Mouse (Mus musculus) limb, embryonic 11.5 days (tissue): ENCODE data around the gene Gpr45. TPM values are rescaled to one million over a fixed set of nuclear protein-coding genes. Genes with fewer than 3 reads are reported as not detected.

ENCODE experiments used
- ATAC-seq: fragments of 200-750 bp; cut with Nextera tagmentation; 2 replicates; pipeline ENCODE4 v1.8.0; 2017; ENCODE audit warnings: low read depth; ENCODE audit not compliant: insufficient number of reproducible peaks, low FRiP score, low TSS enrichment
- DNase-seq: peaks from one replicate; pipeline ENCODE4 v3.0.0-alpha.2; 2015; ENCODE audit warnings: low spot score
- H3K27ac ChIP-seq: fragments of 300-500 bp; sonication (generic); replicated peaks from 2 replicates; pipeline ENCODE4 v1.5.1; 2014; ENCODE audit warnings: low read depth, mild to moderate bottlenecking, low read length
- H3K27me3 ChIP-seq: fragments of 300-500 bp; sonication (generic); 2 replicates; pipeline ENCODE4 v1.6.1; 2014; ENCODE audit warnings: mild to moderate bottlenecking, low read length, mixed read lengths; ENCODE audit not compliant: control insufficient read depth, insufficient read depth
- H3K36me3 ChIP-seq: fragments of 300-500 bp; sonication (generic); 2 replicates; pipeline ENCODE4 v1.6.1; 2014; ENCODE audit warnings: mild to moderate bottlenecking, low read length, moderate library complexity, mixed read lengths; ENCODE audit not compliant: control insufficient read depth, insufficient read depth
- H3K4me1 ChIP-seq: fragments of 300-500 bp; sonication (generic); 2 replicates; pipeline ENCODE4 v1.6.1; 2014; ENCODE audit warnings: low read length, mixed read lengths; ENCODE audit not compliant: control insufficient read depth, insufficient read depth
- H3K4me2 ChIP-seq: fragments of 300-500 bp; sonication (generic); 2 replicates; pipeline ENCODE4 v1.6.1; 2014; ENCODE audit warnings: low read depth, mild to moderate bottlenecking, moderate library complexity; ENCODE audit not compliant: severe bottlenecking
- H3K4me3 ChIP-seq: fragments of 300-500 bp; sonication (generic); 2 replicates; pipeline ENCODE4 v1.5.1; 2014; ENCODE audit warnings: low read depth, low read length
- H3K9ac ChIP-seq: fragments of 300-500 bp; sonication (generic); 2 replicates; pipeline ENCODE4 v1.6.1; 2014; ENCODE audit warnings: mild to moderate bottlenecking, low read length
- H3K9me3 ChIP-seq: fragments of 300-500 bp; sonication (generic); 2 replicates; pipeline ENCODE4 v1.6.1; 2016; ENCODE audit warnings: low read length; ENCODE audit not compliant: control insufficient read depth
- WGBS: fragments of 180-500 bp; shearing (Covaris S2); extraction: QIAGEN DNeasy Blood & Tissue Kit; methylation state at CpG from one replicate; pipeline ENCODE4 v1.1.7; 2014; 5-methylcytosine and 5-hydroxymethylcytosine counted together
- microRNA-seq: library from miRNA; unstranded; fragments of <30 nt; microRNA quantifications from one replicate; pipeline ENCODE4, GENCODE M21; 2016
- polyA plus RNA-seq: library from polyadenylated mRNA; unstranded; fragments of >200 nt; fragmentation: Nextera tagmentation; extraction: Ambion mirVana; gene quantifications from 2 replicates; pipeline ENCODE4 v1.2.1, GENCODE M21; 2014

Gpr45 gene
- polyA plus RNA-seq, 1 experiment from 2014 or later: 12.0 TPM

GRCm38 (mm10) chr1:43082946-43083345, 130.3 kb downstream of the Gpr45 start:
- Histone ChIP-seq H3K9me3 (no peaks in the 10 kb centered on the region), H3K4me3 (no peak overlapping the region), H3K4me2 (no peak overlapping the region), H3K4me1 (no peaks in the 10 kb centered on the region), H3K27me3 (no peaks in the 10 kb centered on the region), H3K27ac (no peak overlapping the region), H3K36me3 (peaks cover 4% of the 10 kb centered on the region; the same call in 1 of the 2 replicates), H3K9ac (no peak overlapping the region)
- WGBS: 90% methylated on average over 5 of the region's 5 CpGs
- ATAC-seq: no peak
- no peak for DNase-seq

Small RNA genes within 50 kb of the gene (microRNA-seq; reads per million reads assigned to microRNA genes)
- not detected for gene Gm24001

Other genes starting within 250 kb of the Gpr45 start
- gene Mrps9, start 101.6 kb upstream of the Gpr45 start, polyA plus RNA-seq: 59.9 and 64.1 TPM in 2 replicates
- gene Tgfbrap1, start 145.8 kb downstream of the Gpr45 start, polyA plus RNA-seq: 10.5 and 13.6 TPM in 2 replicates
- gene AI597479, start 145.8 kb downstream of the Gpr45 start, polyA plus RNA-seq: 37.5 and 42.8 TPM in 2 replicates
- gene Fhl2, start 244.1 kb downstream of the Gpr45 start, polyA plus RNA-seq: 8.6 and 9.1 TPM in 2 replicates